Mouse (Mus musculus): ENCODE results near the gene BC035947. TPM values are rescaled to one million over a fixed set of nuclear protein-coding genes. Genes with fewer than 3 reads are reported as not detected.

Gene BC035947
- polyA plus RNA-seq, 1 experiment: 2.6 TPM

DNA sequence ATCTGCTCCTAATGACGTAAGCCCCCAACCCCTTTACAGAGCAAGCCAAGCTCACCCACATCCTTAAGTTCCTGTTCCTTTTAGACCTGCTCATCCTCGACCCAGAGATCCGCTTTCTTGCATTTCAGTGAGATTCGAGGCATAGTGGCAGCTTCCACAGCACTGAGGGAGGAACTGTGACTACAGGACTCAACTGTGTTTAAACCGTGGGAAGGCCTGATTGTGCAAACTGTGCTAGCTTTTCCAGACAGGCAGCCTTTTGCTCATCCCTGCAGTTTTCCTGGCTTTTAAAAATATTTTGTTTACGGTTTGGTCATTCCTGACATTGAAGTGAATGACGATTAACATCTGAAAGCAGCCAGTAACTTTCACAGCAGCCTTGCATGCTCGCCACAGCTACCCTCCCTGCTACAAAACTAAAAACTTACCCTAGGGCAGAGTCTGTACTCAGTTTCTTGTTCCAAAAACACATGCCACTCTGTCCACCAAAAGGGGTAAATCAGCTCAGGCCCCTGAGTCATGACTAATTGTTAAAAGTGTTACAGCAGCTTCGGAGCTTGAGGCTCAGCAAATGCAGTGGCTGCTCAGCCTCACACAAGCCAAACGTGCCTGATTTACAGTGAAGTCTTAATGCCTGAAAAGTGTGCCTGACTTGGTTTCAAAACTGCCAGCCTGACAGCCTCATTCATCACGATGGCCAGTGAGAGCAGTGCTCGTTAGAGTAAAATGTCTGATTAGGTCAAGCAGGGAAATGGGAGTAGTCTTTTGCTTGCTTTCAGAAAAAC, 60.7 kb downstream of the BC035947 start:
- Histone ChIP-seq H3K4me3 (replicated peaks; ENCODE audit: insufficient read depth, low read depth, low read length) (no peak overlapping the region), H3K27me3 (ENCODE audit: control insufficient read depth, insufficient read depth, low read length) (no peaks in the 10 kb centered on the region), H3K4me1 (ENCODE audit: control insufficient read depth, insufficient read depth, low read length) (no peaks in the 10 kb centered on the region; the same call in 1 of the 2 replicates), H3K27ac (ENCODE audit: insufficient read depth, low read length) (no peak overlapping the region)
- WGBS: 80% methylated on average over 12 of the region's 12 CpGs
- DNase-seq: no peak
- TF ChIP-seq CTCF (IDR thresholded peaks at IDR 0.05; ENCODE audit: borderline replicate concordance, insufficient read depth, low read depth, low read length) (no peak), POLR2A (IDR thresholded peaks at IDR 0.05; ENCODE audit: borderline replicate concordance, insufficient read depth, low read length) (no peak)

DNA sequence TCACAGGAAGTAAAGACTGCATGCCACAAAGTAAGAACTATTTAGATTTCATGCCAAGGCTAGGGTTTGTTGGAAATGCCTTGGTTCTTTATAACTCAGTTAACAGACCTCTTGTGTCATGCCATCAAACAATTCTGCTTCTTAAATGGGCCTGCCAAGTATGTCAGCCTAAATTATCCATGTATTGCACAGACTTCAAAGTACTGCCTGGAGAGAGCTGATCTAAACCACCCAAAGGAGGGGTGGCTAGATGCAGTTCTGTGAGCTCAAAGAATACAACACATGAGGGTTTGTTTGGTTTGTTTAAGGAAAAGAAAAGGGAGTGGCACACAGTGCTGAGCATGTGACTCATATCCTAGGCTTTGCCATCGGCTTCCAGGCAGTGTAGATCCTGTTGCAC, 63.9 kb downstream of the BC035947 start:
- H3K4me1 ChIP-seq (ENCODE audit: control insufficient read depth, insufficient read depth, low read length): no peaks in the 10 kb centered on the region; the same call in 1 of the 2 replicates
- WGBS: 64% methylated on average over 1 of the region's 1 CpGs
- no peak overlapping the region for H3K4me3 ChIP-seq (replicated peaks; ENCODE audit: insufficient read depth, low read depth, low read length)
- H3K27ac ChIP-seq (ENCODE audit: insufficient read depth, low read length): no peak overlapping the region
- no peak for TF ChIP-seq CTCF (IDR thresholded peaks at IDR 0.05; ENCODE audit: borderline replicate concordance, insufficient read depth, low read depth, low read length)
- H3K27me3 ChIP-seq (ENCODE audit: control insufficient read depth, insufficient read depth, low read length): no peaks in the 10 kb centered on the region
- DNase-seq: no peak

Other genes with a start within 250 kb of the BC035947 start
- gene Sgpp2, start 201.8 kb downstream of the BC035947 start, polyA plus RNA-seq (2012; rRNA removed): 87.1 and 88.3 TPM in 2 replicates
- gene Farsb, start 23.3 kb downstream of the BC035947 start, polyA plus RNA-seq (2012; rRNA removed): 62.6 and 63.1 TPM in 2 replicates
- 0.97 and 1.5 TPM in 2 replicates for gene Mogat1, start 1.2 kb downstream of the BC035947 start, polyA plus RNA-seq (2012; rRNA removed)
- gene Acsl3, start 145.7 kb upstream of the BC035947 start, polyA plus RNA-seq (2012; rRNA removed): 89.9 and 91.8 TPM in 2 replicates
- gene Utp14b, start 145.9 kb upstream of the BC035947 start, polyA plus RNA-seq (2012; rRNA removed): 6.2 and 6.5 TPM in 2 replicates